Comparison of ENCODE assay signal across 13 mouse cellular contexts in the genomic region with DNA sequence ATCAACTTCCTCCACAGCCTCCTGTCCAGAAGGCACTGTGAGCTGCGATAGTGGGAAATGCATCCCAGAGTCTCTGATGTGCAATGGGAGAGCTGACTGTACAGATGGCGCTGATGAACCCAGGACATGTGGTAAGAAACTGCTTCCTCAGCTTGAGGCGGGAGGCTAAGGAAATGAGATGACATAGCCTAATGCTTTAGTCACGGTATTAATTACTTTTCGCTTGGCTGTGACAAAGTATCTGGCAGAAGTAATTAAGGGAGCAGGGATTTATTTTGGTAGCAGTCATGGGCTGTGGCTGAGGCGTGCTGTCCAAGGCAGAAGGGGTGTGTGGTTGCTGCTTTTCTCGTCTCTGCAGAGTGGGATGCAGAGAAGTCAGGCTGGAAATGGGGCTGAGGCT. TPM values are rescaled to one million over a fixed set of nuclear protein-coding genes. Genes with fewer than 3 reads are reported as not detected.
DNase-seq lines count a peak whose midpoint lies in the region; ATAC-seq and TF ChIP-seq lines count a peak whose summit lies in the region.
"Had no signal": no experiment of that assay in that cellular context is flagged by ENCODE, and none has a peak within 500 bp of the region (broad histone marks: within the 10 kb centered on the region; RNA-seq: fewer than 3 reads in every experiment).

No protein-coding gene starts in this region.

- WGBS in heart, postnatal 0 days, result 39% methylated on average over 7 of the region's 7 CpGs
- WGBS in heart, embryonic 11.5 days (ENCODE audit: insufficient replicate concordance), result 56% methylated on average over 7 of the region's 7 CpGs
- 23% methylated on average over 7 of the region's 7 CpGs for WGBS in hindbrain, embryonic 15.5 days

- no peak for TF ChIP-seq CTCF in heart, postnatal 0 days (IDR thresholded peaks at IDR 0.05; ENCODE audit: low read depth)

- TF ChIP-seq EP300 in heart, postnatal 0 days (IDR thresholded peaks at IDR 0.05; ENCODE audit: low read depth), result no peak

- no peaks in the 10 kb centered on the region for H3K36me3 ChIP-seq in heart, postnatal 0 days (replicated peaks; ENCODE audit: control insufficient read depth, insufficient read depth, low read length)
- H3K36me3 ChIP-seq in heart, embryonic 11.5 days (ENCODE audit: control insufficient read depth, insufficient read depth, low read length), result no peaks in the 10 kb centered on the region
- no peaks in the 10 kb centered on the region for H3K36me3 ChIP-seq in hindbrain, embryonic 15.5 days
- H3K36me3 ChIP-seq: heart, embryonic 10.5 days had no signal

- no peaks in the 10 kb centered on the region for H3K27me3 ChIP-seq in heart, postnatal 0 days (ENCODE audit: control insufficient read depth, insufficient read depth, low read length)
- no peaks in the 10 kb centered on the region; the same call in 1 of the 2 replicates for H3K27me3 ChIP-seq in heart, embryonic 11.5 days (ENCODE audit: control insufficient read depth, insufficient read depth, low read length)
- no peaks in the 10 kb centered on the region for H3K27me3 ChIP-seq in hindbrain, embryonic 15.5 days

- H3K9ac ChIP-seq in heart, postnatal 0 days (replicated peaks; ENCODE audit: low read depth, low read length), result no peak overlapping the region
- H3K9ac ChIP-seq in heart, embryonic 11.5 days (ENCODE audit: low read depth, low read length), result no peak overlapping the region
- no peak overlapping the region for H3K9ac ChIP-seq in hindbrain, embryonic 15.5 days

- no peaks in the 10 kb centered on the region for H3K9me3 ChIP-seq in heart, postnatal 0 days (replicated peaks; ENCODE audit: control insufficient read depth, low read length)
- H3K9me3 ChIP-seq in heart, embryonic 11.5 days (replicated peaks; ENCODE audit: control insufficient read depth, low read length), result no peaks in the 10 kb centered on the region
- no peaks in the 10 kb centered on the region for H3K9me3 ChIP-seq in hindbrain, embryonic 15.5 days
- H3K9me3 ChIP-seq: heart, embryonic 10.5 days had no signal

- DNase-seq in heart, postnatal 0 days (ENCODE audit: low spot score), result peak; percentile 5
- peak; percentile 38 for DNase-seq in right cerebral cortex, adult 18-20 months
- no peak for DNase-seq in right cerebral cortex, postnatal 25 days
- no peak for DNase-seq in ovary, postnatal 14 days (ENCODE audit: low spot score)
- no peak for DNase-seq in kidney, postnatal 36 days
- DNase-seq: kidney, adult 11 months; thymus, adult 2 months had no signal

- H3K4me1 ChIP-seq in heart, postnatal 0 days (ENCODE audit: control insufficient read depth, insufficient read depth), result peaks cover 7% of the 10 kb centered on the region; the same call in 1 of the 2 replicates
- no peaks in the 10 kb centered on the region for H3K4me1 ChIP-seq in heart, embryonic 11.5 days (ENCODE audit: control insufficient read depth, insufficient read depth, low read length)
- H3K4me1 ChIP-seq in hindbrain, embryonic 15.5 days (replicated peaks), result peaks cover 5% of the 10 kb centered on the region
- H3K4me1 ChIP-seq: heart, embryonic 10.5 days had no signal

- 0 out of 2 replicates have a peak, but pooled peaks have one; percentile 14 for ATAC-seq in heart, postnatal 0 days (ENCODE audit: insufficient read depth, low read depth)
- ATAC-seq in heart, embryonic 11.5 days (replicated peaks; ENCODE audit: insufficient number of reproducible peaks, low FRiP score, low TSS enrichment), result no peak
- peak; percentile 83 for ATAC-seq in hindbrain, embryonic 15.5 days (ENCODE audit: low FRiP score, low read depth)
- ATAC-seq: activated CD4-positive, CD25-positive, alpha-beta regulatory T cell, adult 4 months had no signal

- H3K27ac ChIP-seq in heart, postnatal 0 days (ENCODE audit: low read depth), result no peak overlapping the region
- no peak overlapping the region for H3K27ac ChIP-seq in heart, embryonic 11.5 days (ENCODE audit: low read depth, low read length)
- H3K27ac ChIP-seq in hindbrain, embryonic 15.5 days (replicated peaks), result no peak overlapping the region
- H3K27ac ChIP-seq: heart, embryonic 10.5 days had no signal

- H3K4me3 ChIP-seq in heart, postnatal 0 days (ENCODE audit: low read depth, low read length), result no peak overlapping the region
- H3K4me3 ChIP-seq in heart, embryonic 11.5 days (ENCODE audit: low read depth, low read length), result no peak overlapping the region
- no peak overlapping the region for H3K4me3 ChIP-seq in hindbrain, embryonic 15.5 days
- H3K4me3 ChIP-seq: erythroblast, embryonic 14.5 days; heart, embryonic 10.5 days had no signal

- 0 out of 2 replicates have a peak overlapping the region, but pooled peaks have one; percentile 0 for H3K4me2 ChIP-seq in heart, postnatal 0 days (ENCODE audit: low read depth, low read length)
- no peak overlapping the region for H3K4me2 ChIP-seq in heart, embryonic 11.5 days
- peak overlapping the region; percentile 22; the same call in 1 of the 2 replicates for H3K4me2 ChIP-seq in hindbrain, embryonic 15.5 days

RNA-seq across cellular contexts. Expression of gene Gm19410, which starts 7.9 kb away (rescaled TPM):
- 0.08 TPM in 1 of 2 replicates, not detected in the other for total RNA-seq in heart, postnatal 0 days (2014; rRNA removed; ENCODE audit: low replicate concordance)
- polyA plus RNA-seq in heart, postnatal 0 days (2015; fragmentation: Nextera tagmentation; extraction: Ambion mirVana), result 0.07 and 0.18 TPM in 2 replicates
- 0.07 and 0.17 TPM in 2 replicates for polyA plus RNA-seq in heart, embryonic 11.5 days (2014; fragmentation: Nextera tagmentation; extraction: Ambion mirVana)
- polyA plus RNA-seq in hindbrain, embryonic 15.5 days (2015; fragmentation: Nextera tagmentation; extraction: Ambion mirVana), result 0.21 TPM in 2 replicates
- polyA plus RNA-seq: activated CD4-positive, CD25-positive, alpha-beta regulatory T cell, adult 4 months; erythroblast, embryonic 14.5 days; small intestine, adult 2 months; thymus, adult 2 months had no signal

Comparison
In these comparisons a context has a peak if more than half of its experiments do, and no peak if none do; other contexts are left out.
1. DNase-seq: peak in heart, postnatal 0 days (single experiment) and right cerebral cortex, adult 18-20 months (single experiment); none in right cerebral cortex, postnatal 25 days (single experiment), ovary, postnatal 14 days (single experiment) and kidney, postnatal 36 days (0 of 2).